Mouse (Mus musculus) neutrophil, adult 5-6 weeks (primary cell): ENCODE data around the gene Tmem144. TPM values are rescaled to one million over a fixed set of nuclear protein-coding genes. Genes with fewer than 3 reads are reported as not detected.

ENCODE experiments used
- ATAC-seq: fragments of 151-379, 151-347 bp; 2 replicates; pipeline ENCODE4 v1.8.0; 2017; ENCODE audit warnings: mild to moderate bottlenecking, moderate TSS enrichment; ENCODE audit not compliant: insufficient number of reproducible peaks, poor library complexity, low FRiP score, severe bottlenecking; ENCODE audit errors: extremely low read depth
- total RNA-seq: library from RNA; stranded (forward); fragments of 200-1000 nt; gene quantifications from 2 replicates; pipeline ENCODE4 v1.2.3, GENCODE M21; 2017

Gene Tmem144
- total RNA-seq, 1 experiment from 2014 or later: 0.35 TPM

DNA sequence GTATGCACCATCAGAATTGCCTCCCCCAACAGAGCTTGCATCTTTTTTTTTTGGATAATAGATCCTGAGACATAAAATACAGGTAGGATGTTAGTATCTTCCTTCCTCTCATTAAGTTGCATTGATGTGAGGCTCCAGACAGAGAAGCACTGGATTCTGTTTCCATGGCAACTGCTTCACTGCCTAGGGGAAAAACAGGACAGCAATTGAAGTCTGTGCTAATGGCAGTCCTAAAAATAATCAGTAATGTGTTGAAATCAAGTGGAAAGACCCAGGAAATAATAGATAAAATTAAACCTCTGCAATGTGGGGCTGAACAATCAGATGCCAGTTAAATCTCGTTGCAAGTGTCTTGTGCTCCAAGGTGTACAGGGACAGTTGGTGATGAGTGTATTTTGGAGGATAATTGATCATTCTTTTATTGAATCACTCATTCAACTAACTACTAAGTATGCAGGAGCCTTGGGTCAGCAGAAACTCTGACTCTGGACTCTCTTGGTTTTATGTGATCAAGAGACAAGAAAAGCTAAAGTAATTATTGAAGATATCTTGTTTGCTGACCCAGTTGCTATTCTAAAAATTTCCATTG is 14.6 kb upstream of the Tmem144 start:
- no peak for ATAC-seq

DNA sequence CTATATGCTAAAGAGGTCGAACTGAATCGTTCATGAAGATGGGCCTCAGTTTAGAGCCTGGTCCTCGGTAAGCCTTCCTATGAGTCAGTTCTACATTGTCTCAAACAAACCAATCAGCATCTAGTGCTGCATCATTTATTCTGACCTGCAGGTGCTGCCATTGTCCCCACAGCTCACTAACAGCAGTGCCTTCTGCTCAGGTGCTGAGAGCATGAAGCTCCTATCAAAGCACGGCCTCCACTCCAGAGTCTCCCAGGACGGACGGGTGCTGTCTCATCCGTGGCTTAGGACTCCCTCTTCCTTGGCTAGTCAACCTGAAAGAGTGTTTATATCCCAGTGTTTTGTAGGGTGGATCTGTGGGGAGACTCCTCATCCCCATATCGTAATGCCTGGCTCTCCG is 14.0 kb upstream of the Tmem144 start:
- ATAC-seq: no peak

DNA sequence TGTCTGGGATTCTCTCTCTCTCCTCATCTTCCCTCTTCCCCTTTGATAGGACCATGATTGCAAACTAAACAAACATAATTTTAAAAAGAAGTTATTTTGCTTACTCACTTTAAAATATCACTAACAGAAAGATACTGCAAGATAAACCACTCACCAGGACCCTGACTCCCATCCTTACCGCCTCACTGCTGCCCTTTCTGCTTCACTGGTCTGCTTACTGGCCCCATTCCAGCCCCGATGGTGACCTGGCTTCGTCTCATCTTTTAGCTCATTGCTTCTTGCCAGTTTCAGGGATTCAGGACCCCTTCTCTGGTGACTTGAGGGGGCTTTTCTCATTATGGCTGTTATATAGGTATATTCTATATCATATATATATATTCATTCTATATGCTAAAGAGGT is 13.5 kb upstream of the Tmem144 start:
- ATAC-seq: no peak

DNA sequence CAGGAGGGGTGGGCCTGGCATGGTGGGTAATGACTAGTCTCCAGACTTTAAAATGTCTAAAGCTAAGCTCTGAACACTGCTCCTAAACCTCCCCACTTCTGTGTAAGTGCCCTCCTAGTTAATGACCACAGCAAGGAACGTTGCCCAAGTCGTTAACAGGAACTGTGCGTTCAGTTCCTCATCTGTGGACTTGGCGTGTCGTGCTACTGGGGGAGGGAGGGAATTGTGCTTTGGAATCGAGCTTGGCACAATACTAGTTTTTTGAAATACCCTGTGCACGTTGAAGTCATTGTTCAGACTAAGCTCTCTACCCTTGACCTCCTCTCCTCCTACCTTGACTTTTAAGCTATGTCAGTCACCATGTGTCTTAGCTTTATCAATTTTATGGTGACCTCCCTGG is 12.3 kb upstream of the Tmem144 start:
- no peak for ATAC-seq

DNA sequence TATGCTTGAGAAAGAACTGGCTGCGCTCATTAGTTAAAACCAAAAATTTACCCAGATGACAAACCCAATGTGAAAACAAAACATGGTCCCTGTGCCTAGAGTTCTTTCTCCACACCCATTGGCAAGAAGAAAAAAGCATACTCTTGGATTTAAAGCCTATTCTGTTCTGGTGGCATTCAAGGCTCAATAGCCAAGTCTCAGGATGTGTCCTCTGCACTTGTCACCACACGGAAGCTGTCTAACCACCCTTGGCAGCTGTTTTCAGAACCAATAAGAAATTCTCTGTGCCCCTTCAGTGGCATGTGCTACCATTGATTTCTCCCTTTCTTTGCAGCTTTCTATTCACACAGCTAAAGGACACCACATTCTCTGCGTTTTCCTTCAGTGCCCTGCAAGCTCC is 5.6 kb upstream of the Tmem144 start:
- ATAC-seq: no peak

DNA sequence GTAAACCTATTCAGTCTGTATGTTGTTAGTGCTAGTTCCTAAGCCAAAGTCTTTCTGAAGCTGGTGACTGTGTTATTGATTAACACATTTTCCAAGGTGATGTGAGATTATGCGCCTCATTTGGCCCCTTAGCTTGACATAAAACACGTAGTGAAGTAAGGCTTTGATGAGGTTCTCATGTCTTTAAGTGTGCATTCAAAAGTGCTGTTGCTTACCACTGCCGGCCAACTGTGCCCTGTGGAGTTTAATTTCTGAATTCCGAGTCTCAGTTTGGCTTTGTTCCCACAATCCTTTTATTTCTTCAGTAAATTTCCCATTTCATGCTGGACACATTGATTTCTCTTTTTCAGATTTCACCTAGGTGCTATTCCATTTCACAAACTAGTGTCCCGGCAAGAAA is 5.2 kb upstream of the Tmem144 start:
- no peak for ATAC-seq

DNA sequence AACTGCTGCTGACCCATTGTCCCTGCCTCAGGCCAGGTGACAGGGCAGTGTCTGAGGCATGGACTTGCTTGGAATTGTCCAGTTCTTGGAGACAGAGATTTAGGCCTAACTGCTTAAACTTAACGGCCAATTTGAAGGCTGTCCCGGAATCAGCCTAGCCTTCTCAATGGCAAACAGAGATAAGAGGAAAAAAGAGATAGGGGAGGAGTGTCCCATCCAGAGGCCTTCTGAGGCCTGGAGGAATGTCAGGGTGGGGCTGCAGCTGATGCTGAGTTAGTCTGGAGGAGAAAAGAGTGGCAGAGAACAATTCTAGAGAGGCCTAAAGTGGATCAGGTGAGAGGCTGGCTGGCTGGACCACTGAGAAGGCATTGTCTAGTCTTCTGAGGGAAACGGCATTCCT is 465 bp downstream of the Tmem144 start:
- ATAC-seq: no peak

DNA sequence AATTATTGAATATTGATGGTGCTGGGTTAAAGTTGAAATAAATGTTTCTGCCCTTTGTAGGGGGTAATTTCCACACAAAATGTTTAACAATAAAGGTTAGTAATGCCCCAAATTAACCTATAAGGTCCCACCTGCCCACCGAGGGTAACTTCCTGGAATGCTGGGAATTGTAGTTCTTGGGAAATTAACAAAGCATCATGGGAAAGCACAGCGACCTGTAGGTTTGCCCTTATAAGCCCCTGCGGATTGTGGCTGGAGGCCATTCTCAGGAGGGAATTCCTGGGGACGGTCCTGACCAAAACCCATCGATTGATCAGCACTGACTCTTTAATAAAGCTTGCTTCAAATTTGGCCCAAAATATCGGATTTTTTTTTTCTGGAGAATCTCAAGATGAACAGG is 1.9 kb downstream of the Tmem144 start:
- ATAC-seq: no peak

DNA sequence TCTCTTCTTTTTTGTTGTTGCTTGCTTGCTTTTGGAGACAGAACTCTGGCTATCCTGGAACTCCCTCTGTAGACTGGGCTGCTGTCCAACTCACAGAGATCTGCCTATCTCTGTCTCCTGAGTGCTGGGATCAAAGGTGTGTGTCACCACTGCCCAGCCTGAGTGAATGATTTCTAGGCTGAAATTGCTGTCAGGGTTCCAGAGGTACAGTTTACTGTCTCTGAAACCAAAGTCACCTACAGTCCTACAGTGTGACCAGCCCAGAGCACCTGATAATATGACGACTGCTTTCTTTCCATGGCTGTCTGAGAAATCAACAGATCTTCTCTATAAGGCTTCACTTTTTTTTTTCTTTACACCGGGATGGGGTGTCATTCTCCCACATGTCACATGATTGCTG is 3.0 kb downstream of the Tmem144 start:
- no peak for ATAC-seq

DNA sequence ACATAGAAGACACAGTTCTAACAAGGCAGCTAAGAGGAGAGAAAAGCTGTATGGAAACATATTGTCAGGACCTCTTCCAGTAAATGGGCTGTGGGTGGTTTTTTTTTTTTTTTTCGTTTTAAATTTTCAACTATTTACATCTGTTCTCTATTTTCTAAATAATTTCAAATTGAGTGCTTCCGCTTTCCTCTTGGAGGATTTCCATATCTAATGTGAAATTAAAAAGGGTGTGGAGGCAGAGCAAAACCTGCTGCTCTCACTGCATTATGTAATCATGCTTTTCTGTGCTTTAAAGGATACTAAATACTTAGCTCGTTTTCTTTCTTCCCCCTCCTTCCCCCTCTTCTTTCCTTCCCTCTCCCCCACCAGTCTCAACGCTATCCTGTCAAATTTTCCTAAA is 3.7 kb downstream of the Tmem144 start:
- ATAC-seq: no peak

DNA sequence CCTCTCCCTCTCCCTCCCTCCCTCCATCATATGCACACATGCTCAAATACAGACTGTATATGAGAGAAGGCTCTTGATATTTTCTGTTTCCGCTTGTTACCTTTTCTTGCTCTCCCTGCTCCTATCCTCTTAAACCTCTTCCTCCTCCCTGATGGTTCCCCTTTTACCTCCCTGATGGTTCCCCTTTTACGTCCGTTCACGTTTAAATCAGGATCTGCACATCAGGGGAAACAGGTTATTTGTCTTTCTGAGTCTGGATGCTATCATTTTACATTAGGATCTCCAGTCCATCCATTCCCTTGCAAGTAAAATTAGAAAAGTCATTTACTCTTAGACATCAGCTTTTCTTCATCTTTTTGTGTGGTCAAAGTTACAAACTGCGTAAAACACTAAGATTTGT is 5.9 kb downstream of the Tmem144 start:
- no peak for ATAC-seq

DNA sequence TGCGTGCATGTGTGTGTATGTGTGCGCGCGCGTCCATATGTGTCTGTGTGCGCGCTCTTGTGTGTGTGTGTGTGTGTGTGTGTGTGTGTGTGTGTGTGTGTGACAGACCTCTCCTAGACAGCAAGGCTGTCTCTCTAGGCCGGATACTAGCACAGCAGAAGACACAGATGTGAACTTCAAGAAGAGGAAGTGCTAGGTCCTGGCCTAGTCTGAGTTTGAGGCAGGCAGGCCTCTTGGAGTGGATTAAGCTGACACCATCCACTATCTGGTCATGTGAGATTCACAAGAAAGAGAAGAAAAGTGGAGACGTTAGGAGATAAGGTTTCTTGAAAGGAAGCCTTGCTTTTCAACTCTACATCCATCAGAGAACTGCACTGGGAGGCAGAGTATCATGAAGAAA is 8.6 kb downstream of the Tmem144 start:
- peak; percentile 56 for ATAC-seq

DNA sequence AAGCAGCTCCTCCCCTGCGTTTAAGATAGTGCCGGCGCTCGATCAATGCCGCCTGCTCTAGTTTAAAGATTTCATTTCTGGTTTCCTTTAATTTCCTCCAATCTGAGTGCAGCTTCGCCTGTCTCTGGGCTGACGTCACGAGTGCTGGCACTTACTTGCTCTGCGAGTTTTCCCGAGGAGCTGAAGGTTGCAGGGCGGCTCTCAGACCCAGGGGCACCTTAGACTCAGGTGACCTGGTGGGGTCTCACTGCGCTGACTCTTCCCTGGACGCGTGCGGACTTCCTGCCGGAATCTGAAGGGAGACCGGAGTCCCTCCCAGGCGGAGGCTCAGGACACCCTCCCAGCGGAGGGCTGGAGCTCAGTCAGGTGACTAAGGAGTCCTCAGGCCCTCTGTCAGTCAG is 10.0 kb downstream of the Tmem144 start:
- ATAC-seq: peak; percentile 74

DNA sequence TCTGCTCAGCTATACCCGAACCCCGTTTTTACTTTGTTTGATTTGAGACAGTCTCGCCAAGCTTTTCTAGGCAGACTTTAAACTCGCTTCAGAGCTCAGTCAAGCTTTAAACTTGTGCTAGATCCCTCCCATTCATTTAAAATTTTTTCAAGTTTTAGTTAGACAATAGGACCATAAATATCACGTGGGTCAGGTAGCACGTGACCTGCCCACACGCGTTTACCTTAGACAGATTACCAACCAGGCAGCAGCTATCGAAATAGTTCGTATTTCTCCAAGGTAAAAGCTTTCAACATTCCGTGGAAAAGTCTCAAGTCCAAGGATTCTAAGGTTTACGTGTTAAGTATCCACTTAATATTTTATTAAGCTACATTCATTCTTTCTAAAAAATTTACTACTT is 10.4 kb downstream of the Tmem144 start:
- ATAC-seq: peak; percentile 72

DNA sequence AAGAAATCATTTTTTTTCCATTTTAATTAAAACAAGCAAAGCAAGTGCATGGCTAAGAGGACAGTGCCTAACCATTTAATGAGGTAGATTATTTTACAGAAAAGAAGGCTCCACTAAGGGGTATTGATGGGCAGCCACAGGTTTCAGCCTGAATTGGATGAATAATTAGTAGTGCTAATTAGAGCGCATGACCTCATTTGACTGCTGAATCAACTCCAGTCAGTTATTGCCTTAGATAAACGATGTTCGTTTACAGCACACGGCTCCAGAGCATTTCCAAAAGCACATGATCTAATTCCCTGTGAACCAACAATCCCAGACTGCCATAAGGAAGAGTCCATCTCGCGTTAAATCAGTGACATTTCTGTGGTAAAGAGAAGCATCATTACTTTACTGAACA is 11.1 kb downstream of the Tmem144 start:
- no peak for ATAC-seq

DNA sequence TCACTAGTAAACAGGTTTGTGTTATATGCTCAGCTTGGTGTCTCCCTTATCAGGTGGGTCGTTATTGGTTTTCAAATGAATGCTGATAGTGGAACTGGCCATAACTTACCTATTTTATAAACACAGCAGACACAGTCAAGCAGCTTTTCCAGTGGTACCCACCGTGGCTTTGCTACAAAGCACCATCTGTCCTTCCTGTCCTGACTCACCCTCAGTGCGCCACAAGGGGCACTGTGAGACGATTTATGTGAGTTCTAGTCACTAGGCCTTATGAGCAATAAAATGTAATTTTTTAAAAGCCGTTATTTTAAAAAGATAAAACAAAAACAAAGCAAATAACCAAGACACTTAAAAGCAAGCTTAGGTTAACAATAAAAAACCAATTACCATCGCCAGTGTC is 13.8 kb downstream of the Tmem144 start:
- no peak for ATAC-seq

DNA sequence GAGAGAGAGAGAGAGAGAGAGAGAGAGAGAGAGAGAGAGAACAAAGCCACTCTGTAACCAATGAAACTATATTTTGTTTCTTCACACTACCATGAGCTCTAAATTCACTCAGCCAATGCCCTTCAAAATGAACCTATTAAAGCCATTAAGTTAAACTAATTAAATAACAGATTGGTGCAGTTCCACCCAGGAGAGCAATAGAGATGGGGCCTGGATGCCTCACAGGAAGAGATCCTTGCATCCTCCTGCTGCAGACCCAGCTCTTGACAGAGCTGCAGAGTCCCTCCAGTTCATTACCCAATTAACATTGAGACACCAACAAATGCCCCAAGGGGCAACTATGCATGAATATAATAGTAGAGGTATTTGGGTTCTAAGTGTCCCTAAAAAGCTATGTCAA is 23.3 kb downstream of the Tmem144 start:
- ATAC-seq: no peak

DNA sequence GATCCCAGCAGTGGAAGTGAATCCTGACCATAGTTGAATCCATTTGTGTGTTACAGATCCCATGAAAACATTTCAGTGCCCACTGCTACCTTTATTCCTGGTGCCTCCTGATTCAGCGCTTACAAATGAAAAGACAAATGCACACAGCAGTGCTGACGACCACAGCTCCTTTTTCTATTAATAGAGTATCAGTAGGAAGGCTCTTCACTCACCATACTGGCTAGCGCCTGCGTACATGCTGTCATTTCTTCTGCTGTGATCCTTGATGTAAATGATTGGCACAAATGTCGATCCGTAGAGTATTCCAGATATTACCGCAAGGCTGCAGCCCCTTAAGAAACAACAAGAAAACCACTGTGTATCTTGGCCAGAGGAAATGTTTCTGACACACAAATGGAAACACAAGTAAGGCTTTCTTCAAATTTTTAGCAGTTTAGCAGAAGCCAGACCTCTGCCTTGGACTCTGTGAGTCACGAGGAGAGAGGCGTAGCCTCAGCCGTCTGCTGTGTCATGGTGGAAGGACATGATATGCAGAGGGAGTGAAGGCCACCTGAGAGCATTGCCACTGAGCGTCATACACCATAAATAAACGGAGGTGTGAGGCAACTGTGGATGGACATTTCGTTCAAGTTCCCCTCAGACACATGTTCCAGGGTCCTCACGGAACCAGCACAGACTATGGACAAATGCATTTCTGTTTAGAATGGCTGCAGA is 27.3 kb downstream of the Tmem144 start:
- ATAC-seq: no peak

DNA sequence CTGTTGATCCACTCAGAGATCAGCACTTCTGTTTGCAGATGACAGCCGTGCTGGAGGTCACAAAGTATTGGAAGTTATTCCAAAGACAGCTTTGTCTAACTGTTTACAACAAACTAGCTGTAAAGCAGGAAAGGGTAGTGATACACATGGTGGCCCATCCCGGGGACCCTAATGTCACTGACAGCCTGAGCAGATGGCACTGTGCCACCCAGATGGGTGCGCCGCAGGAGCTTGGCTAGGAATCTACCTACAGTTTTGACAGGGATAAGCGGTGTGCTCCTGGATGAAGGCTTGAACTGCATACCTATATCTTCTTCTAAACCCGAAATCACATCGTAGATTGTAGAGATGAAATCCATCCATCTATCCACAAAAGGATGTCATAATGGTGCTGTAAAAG is 29.4 kb downstream of the Tmem144 start:
- ATAC-seq: no peak

DNA sequence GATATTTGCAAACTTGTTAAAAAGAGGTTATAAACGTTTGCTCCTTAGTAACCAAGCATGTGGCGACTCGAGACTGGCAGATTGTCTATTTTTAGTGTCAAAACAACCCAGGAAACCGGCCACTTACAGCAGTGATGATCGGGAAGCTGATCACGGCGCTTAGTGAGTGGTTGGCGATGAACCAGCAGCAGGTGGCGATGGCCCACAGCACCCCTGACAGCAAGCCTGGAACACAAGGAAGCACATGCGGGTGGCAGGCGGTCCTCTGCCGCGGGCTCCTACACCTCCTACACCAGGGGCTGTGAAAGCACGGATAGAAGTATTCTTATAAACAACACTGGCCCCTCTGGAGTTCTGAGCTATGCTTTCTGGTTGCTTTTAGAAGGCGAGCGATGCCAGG is 31.4 kb downstream of the Tmem144 start:
- no peak for ATAC-seq
